Mouse (Mus musculus): ENCODE measurements around the gene BC147527.
"Not testable (repeated sequence)": the region's sequence is repeated elsewhere in the genome, so short reads cannot be mapped to it uniquely, and the experiment has no call there.

Gene BC147527

DNA sequence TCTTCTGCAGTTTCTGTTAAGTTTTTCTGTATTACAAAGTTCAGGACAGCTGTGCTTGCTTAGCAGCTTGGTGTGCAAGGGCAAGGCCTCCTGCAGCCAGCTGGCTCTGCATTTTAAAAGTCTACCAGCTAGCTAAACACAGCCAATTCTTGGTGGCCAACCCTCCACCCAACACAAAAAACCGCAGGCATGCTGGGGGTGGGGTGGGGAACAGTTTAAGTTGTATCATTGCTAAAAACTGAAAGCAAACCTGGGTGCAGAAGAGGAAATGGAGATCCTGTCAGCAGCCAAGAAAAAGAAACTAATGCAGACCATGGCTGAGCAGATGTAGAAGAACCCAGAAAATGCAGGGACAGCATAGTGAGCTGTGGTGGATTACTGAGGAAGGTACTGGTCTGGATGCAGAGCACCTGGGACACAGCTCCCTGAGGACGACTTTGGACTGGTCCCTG lies at the start of gene BC147527:
Gene BC147527, plus strand, starts transcription at position 402 of the 452 bp plus-strand sequence.
- peak; percentile 88 for DNase-seq (ENCODE audit: low read depth, low spot score)

GRCm38 (mm10) chr13:120251208-120251924 lies 48.8 kb upstream of the BC147527 start:
- peak; percentile 48 for DNase-seq (ENCODE audit: low read depth, low spot score)

- DNase-seq (ENCODE audit: low read depth, low spot score): peak; percentile 92
These were observed 41.2 kb upstream of the BC147527 start for GRCm38 (mm10) chr13:120258817-120259658.

- peak; percentile 83 for DNase-seq (ENCODE audit: low read depth, low spot score)
These were observed 40.5 kb upstream of the BC147527 start for GRCm38 (mm10) chr13:120259718-120260117.

DNA sequence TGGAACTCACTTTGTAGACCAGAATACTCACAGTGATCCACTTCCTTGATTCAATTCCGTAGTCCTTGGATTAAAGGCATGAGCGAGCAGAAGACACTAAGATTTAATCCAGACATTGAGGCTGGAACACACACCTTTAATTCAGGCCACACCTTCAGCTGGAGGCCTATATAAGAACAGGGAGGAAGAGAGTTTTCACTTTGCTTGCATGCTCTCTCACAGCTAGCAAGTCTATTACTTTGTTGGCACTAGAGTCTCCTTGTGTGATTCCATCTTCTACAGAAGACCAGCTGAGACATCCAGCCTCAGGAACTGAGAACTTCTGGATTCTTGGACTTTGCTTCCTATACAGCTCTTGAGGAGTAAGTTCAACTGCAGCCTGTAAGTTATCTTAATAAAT lies 37.3 kb upstream of the BC147527 start, which contains the start of gene AF067061:
Gene AF067061, plus strand, starts transcription at position 245 of the 400 bp plus-strand sequence.
- DNase-seq (ENCODE audit: low read depth, low spot score): not testable (repeated sequence)

GRCm38 (mm10) chr13:120277837-120278236 lies 22.4 kb upstream of the BC147527 start:
- peak; percentile 39 for DNase-seq (ENCODE audit: low read depth, low spot score)

DNA sequence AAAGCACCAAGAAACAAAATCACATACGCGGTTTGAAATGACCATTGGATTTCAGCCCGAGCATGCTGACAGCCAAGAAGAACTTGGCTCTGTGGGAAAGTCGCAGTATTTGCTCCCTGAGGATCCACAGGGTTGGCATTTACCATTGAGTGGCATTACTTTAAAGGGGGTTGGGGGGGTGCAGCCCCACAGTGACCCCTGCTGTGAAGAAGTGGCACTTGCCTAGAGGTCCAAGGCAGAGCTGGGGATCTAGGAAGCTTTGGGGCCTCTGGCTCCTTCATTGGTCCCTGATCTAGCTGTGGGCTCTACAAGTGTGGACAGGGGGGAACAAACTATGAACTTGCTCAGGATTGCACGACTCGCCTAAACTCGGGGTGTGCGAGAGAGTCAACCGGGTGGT lies 21.4 kb upstream of the BC147527 start:
- peak; percentile 27 for DNase-seq (ENCODE audit: low read depth, low spot score)

GRCm38 (mm10) chr13:120299324-120299894 lies 783 bp upstream of the BC147527 start:
- DNase-seq (ENCODE audit: low read depth, low spot score): peak; percentile 66

DNA sequence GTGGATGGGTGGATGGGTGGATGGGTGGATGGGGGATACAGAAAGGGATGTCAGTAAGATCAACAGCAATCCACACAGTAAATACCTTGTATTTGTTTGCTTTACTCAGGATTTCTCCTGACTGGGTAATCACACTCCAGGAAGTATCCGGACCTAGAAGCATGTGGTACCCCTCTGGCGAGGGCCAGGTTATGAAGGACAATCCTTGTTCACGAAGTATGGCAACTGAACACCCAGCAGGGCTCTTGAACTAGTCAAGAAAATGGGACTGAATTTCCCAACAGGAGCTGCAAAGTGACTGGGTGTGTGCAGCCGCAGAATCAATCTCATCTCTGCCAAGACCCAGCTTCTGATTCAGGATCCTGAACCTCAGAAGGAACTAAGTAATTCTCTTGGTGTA lies 661 bp downstream of the BC147527 start:
- no peak for DNase-seq (ENCODE audit: low read depth, low spot score)

GRCm38 (mm10) chr13:120310749-120311148 lies 10.6 kb downstream of the BC147527 start:
- DNase-seq (ENCODE audit: low read depth, low spot score): no peak

DNA sequence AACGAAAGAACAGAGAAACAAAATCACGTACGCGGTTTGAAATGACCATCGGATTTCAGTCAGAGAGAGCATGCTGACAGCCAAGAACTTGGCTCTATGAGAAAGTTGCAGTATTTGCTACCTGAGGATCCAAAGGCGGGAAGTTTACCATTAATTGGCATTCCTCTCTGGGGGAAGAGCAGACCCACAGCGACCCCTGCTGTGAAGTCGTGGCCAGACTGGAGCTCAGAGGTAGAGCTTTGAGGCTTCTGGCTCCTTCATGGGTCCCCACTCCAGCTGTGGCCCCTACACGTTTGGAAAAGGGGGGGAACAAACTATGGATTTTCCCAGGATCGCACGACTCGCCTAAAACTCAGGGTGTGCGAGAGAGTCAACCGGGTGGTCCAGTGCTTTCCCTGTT lies 13.4 kb downstream of the BC147527 start:
- DNase-seq (ENCODE audit: low read depth, low spot score): peak; percentile 52

GRCm38 (mm10) chr13:120316578-120316977 lies 16.4 kb downstream of the BC147527 start, which contains the start of gene Tcstv3:
Gene Tcstv3, plus strand, starts transcription at chr13:120316878.
- not testable (repeated sequence) for DNase-seq (ENCODE audit: low read depth, low spot score)

GRCm38 (mm10) chr13:120320183-120320582 lies 20.0 kb downstream of the BC147527 start:
- peak; percentile 14 for DNase-seq (ENCODE audit: low read depth, low spot score)

DNA sequence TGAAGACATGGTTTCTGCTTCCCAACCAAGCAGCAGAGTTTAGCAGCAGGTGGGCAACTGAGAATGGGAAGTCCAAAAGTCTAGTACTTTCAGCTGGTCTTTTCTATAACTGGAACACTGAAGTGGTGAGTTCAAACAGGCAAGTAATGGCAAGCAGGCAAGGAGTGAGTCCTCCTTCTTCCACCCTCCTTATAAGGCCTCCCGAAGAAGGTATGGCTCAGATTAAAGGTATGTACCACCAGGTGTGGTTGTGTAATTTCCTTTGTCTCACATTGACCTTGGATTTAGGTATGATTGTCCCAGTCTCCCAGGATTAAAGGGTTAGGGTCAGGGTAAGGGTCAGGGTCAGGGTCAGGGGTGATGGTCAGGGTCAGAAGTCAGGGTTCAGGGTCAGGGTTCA lies 20.5 kb downstream of the BC147527 start:
- DNase-seq (ENCODE audit: low read depth, low spot score): peak; percentile 12

Data from A20 (cell line).